Mouse (Mus musculus): Measurements from ENCODE around the gene Glmn. TPM values are rescaled to one million over a fixed set of nuclear protein-coding genes. Genes with fewer than 3 reads are reported as not detected.

The Glmn gene
- 0.73 and 1.4 TPM in 2 replicates for polyA plus RNA-seq (2012; rRNA removed)

- peak; percentile 87 for DNase-seq
These were observed at the start of gene Glmn, which contains the start of gene Rpap2 for GRCm38 (mm10) chr5:107597301-107598077. Gene Glmn, minus strand, starts transcription at chr5:107597888. Gene Rpap2, plus strand, starts transcription at chr5:107597373.

GRCm38 (mm10) chr5:107645935-107646334 is 48.2 kb upstream of the Glmn start:
- H3K4me3 ChIP-seq (ENCODE audit: control insufficient read depth, insufficient read depth, low read length): no peak overlapping the region
- no peak overlapping the region for H3K27ac ChIP-seq (ENCODE audit: control insufficient read depth, insufficient read depth, low read length)
- TF ChIP-seq POLR2A (IDR thresholded peaks at IDR 0.05; ENCODE audit: control insufficient read depth, extremely low read depth, insufficient read depth, low read length, poor library complexity): no peak
- no peak for TF ChIP-seq CTCF (IDR thresholded peaks at IDR 0.05; ENCODE audit: borderline replicate concordance, control insufficient read depth, extremely low read depth, insufficient read depth, low read length, poor library complexity)
- peaks cover 14% of the 10 kb centered on the region for H3K4me1 ChIP-seq (replicated peaks; ENCODE audit: control insufficient read depth, insufficient read depth, low read length)
- no peaks in the 10 kb centered on the region for H3K27me3 ChIP-seq (ENCODE audit: control insufficient read depth, insufficient read depth, low read length)
- H3K36me3 ChIP-seq (ENCODE audit: control insufficient read depth, insufficient read depth, low read length): no peaks in the 10 kb centered on the region; the same call in 1 of the 2 replicates
- no peak for DNase-seq
- 88% methylated on average over 2 of the region's 2 CpGs for WGBS

More at GRCm38 (mm10) chr5:107597301-107598077, at the start of gene Glmn, which contains the start of gene Rpap2:
- under 1% methylated on average over 50 of the region's 64 CpGs for WGBS
- TF ChIP-seq CTCF (IDR thresholded peaks at IDR 0.05; ENCODE audit: borderline replicate concordance, control insufficient read depth, extremely low read depth, insufficient read depth, low read length, poor library complexity): 0 out of 2 replicates have a peak, but pooled peaks have one; percentile 27
- TF ChIP-seq POLR2A (IDR thresholded peaks at IDR 0.05; ENCODE audit: control insufficient read depth, extremely low read depth, insufficient read depth, low read length, poor library complexity): peak; percentile 86
- Histone ChIP-seq H3K36me3 (ENCODE audit: control insufficient read depth, insufficient read depth, low read length) (peaks cover 7% of the 10 kb centered on the region; the same call in 1 of the 2 replicates), H3K4me1 (replicated peaks; ENCODE audit: control insufficient read depth, insufficient read depth, low read length) (0 out of 2 replicates have a peak, but pooled peaks cover 2% of the 10 kb centered on the region), H3K27me3 (ENCODE audit: control insufficient read depth, insufficient read depth, low read length) (no peaks in the 10 kb centered on the region), H3K4me3 (ENCODE audit: control insufficient read depth, insufficient read depth, low read length) (peak within 1 kb of the TSS; percentile 89), H3K27ac (ENCODE audit: control insufficient read depth, insufficient read depth, low read length) (peak within 1 kb of the TSS; percentile 53)

- Histone ChIP-seq H3K27me3 (ENCODE audit: control insufficient read depth, insufficient read depth, low read length) (no peaks in the 10 kb centered on the region), H3K4me3 (ENCODE audit: control insufficient read depth, insufficient read depth, low read length) (no peak overlapping the region), H3K4me1 (replicated peaks; ENCODE audit: control insufficient read depth, insufficient read depth, low read length) (peaks cover 11% of the 10 kb centered on the region), H3K36me3 (ENCODE audit: control insufficient read depth, insufficient read depth, low read length) (no peaks in the 10 kb centered on the region; the same call in 1 of the 2 replicates), H3K27ac (ENCODE audit: control insufficient read depth, insufficient read depth, low read length) (no peak overlapping the region)
- DNase-seq: no peak
- TF ChIP-seq CTCF (IDR thresholded peaks at IDR 0.05; ENCODE audit: borderline replicate concordance, control insufficient read depth, extremely low read depth, insufficient read depth, low read length, poor library complexity): no peak
- TF ChIP-seq POLR2A (IDR thresholded peaks at IDR 0.05; ENCODE audit: control insufficient read depth, extremely low read depth, insufficient read depth, low read length, poor library complexity): no peak
- 94% methylated on average over 2 of the region's 2 CpGs for WGBS
These were observed 46.9 kb upstream of the Glmn start for GRCm38 (mm10) chr5:107644595-107644994.

GRCm38 (mm10) chr5:107638366-107638765 is 40.7 kb upstream of the Glmn start:
- 86% methylated on average over 8 of the region's 8 CpGs for WGBS
- no peak for DNase-seq
- Histone ChIP-seq H3K4me3 (ENCODE audit: control insufficient read depth, insufficient read depth, low read length) (no peak overlapping the region), H3K27ac (ENCODE audit: control insufficient read depth, insufficient read depth, low read length) (no peak overlapping the region), H3K27me3 (ENCODE audit: control insufficient read depth, insufficient read depth, low read length) (no peaks in the 10 kb centered on the region), H3K4me1 (replicated peaks; ENCODE audit: control insufficient read depth, insufficient read depth, low read length) (peaks cover 8% of the 10 kb centered on the region), H3K36me3 (ENCODE audit: control insufficient read depth, insufficient read depth, low read length) (no peaks in the 10 kb centered on the region; the same call in 1 of the 2 replicates)
- TF ChIP-seq CTCF (IDR thresholded peaks at IDR 0.05; ENCODE audit: borderline replicate concordance, control insufficient read depth, extremely low read depth, insufficient read depth, low read length, poor library complexity) (no peak), POLR2A (IDR thresholded peaks at IDR 0.05; ENCODE audit: control insufficient read depth, extremely low read depth, insufficient read depth, low read length, poor library complexity) (no peak)

DNA sequence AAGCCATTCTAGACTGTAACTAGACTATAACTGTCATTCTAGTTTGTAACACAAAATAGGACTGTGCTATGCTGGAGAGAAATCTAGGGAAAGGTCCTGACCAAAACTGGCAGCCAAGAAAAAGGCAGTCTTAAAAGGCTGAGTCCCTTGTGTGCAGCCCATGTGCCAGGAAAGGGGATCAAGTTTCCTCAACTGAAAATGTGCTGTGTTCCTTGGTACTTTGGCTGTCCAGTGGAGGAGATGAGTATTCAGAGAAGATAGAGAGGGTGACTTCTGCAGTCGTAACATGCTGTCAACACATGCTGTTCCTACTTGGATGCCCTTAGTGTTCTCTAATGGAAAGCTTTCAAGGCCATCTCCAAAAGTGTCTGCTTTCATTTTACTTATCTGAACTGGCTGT is 39.4 kb upstream of the Glmn start:
- DNase-seq: no peak
- TF ChIP-seq POLR2A (IDR thresholded peaks at IDR 0.05; ENCODE audit: control insufficient read depth, extremely low read depth, insufficient read depth, low read length, poor library complexity): no peak
- no peak for TF ChIP-seq CTCF (IDR thresholded peaks at IDR 0.05; ENCODE audit: borderline replicate concordance, control insufficient read depth, extremely low read depth, insufficient read depth, low read length, poor library complexity)
- no peak overlapping the region for H3K4me3 ChIP-seq (ENCODE audit: control insufficient read depth, insufficient read depth, low read length)
- H3K4me1 ChIP-seq (replicated peaks; ENCODE audit: control insufficient read depth, insufficient read depth, low read length): peaks cover 8% of the 10 kb centered on the region
- no peaks in the 10 kb centered on the region; the same call in 1 of the 2 replicates for H3K36me3 ChIP-seq (ENCODE audit: control insufficient read depth, insufficient read depth, low read length)
- H3K27me3 ChIP-seq (ENCODE audit: control insufficient read depth, insufficient read depth, low read length): no peaks in the 10 kb centered on the region
- WGBS: 100% methylated on average over 1 of the region's 1 CpGs
- H3K27ac ChIP-seq (ENCODE audit: control insufficient read depth, insufficient read depth, low read length): no peak overlapping the region

DNA sequence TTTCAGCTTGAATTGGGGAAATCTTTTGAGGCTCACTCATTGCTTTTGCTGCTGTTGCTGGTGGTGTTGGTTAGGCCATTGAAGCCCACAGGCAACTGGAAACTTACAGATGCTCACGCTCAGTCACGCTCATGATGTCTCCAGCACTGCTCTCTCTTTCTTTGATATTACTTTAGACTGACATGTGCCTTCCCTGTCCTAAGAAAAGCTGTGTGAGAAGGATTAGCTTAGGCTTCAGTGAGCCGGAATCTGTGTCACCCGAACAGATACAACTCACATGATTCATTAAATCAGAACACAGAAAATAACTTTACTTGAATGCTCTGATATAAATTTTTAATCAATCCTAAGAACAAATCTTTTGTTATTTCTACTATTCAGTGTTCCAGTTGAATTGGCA is 36.0 kb upstream of the Glmn start:
- TF ChIP-seq CTCF (IDR thresholded peaks at IDR 0.05; ENCODE audit: borderline replicate concordance, control insufficient read depth, extremely low read depth, insufficient read depth, low read length, poor library complexity): no peak
- TF ChIP-seq POLR2A (IDR thresholded peaks at IDR 0.05; ENCODE audit: control insufficient read depth, extremely low read depth, insufficient read depth, low read length, poor library complexity): no peak
- DNase-seq: no peak
- H3K4me1 ChIP-seq (replicated peaks; ENCODE audit: control insufficient read depth, insufficient read depth, low read length): peaks cover 3% of the 10 kb centered on the region
- H3K4me3 ChIP-seq (ENCODE audit: control insufficient read depth, insufficient read depth, low read length): no peak overlapping the region
- H3K27ac ChIP-seq (ENCODE audit: control insufficient read depth, insufficient read depth, low read length): no peak overlapping the region
- H3K27me3 ChIP-seq (ENCODE audit: control insufficient read depth, insufficient read depth, low read length): no peaks in the 10 kb centered on the region
- 93% methylated on average over 4 of the region's 4 CpGs for WGBS
- H3K36me3 ChIP-seq (ENCODE audit: control insufficient read depth, insufficient read depth, low read length): peaks cover 8% of the 10 kb centered on the region; the same call in 1 of the 2 replicates
